Mouse (Mus musculus) lung, postnatal 0 days (tissue): ENCODE data around the gene Tekt1.

Experiments used
- CTCF ChIP-seq: IDR thresholded peaks from 2 replicates; pipeline ENCODE4 v1.5.1; 2016; ENCODE audit warnings: antibody characterized with exemption, mild to moderate bottlenecking
- EP300 ChIP-seq: IDR thresholded peaks from 2 replicates; pipeline ENCODE4 v1.6.1; 2016; ENCODE audit warnings: antibody characterized with exemption, mild to moderate bottlenecking, control low read depth

- TF ChIP-seq EP300 (no peak), CTCF (no peak)
Measured at GRCm38 (mm10) chr11:72348563-72348962, 13.7 kb downstream of the Tekt1 start.
